Mouse (Mus musculus): Measurements from ENCODE around the gene Sycp2l. TPM values are rescaled to one million over a fixed set of nuclear protein-coding genes. Genes with fewer than 3 reads are reported as not detected.

Sycp2l gene
- polyA plus RNA-seq, 1 experiment from 2014 or later: not detected

- no peak overlapping the region for H3K4me3 ChIP-seq
- 79% methylated on average over 10 of the region's 10 CpGs for WGBS
- no peaks in the 10 kb centered on the region for H3K9me3 ChIP-seq
- no peaks in the 10 kb centered on the region for H3K36me3 ChIP-seq
- peaks cover 12% of the 10 kb centered on the region; the same call in 1 of the 2 replicates for H3K27me3 ChIP-seq
- H3K27ac ChIP-seq: no peak overlapping the region
- no peak overlapping the region for H3K4me2 ChIP-seq (replicated peaks)
- no peak overlapping the region for H3K9ac ChIP-seq
- H3K4me1 ChIP-seq: no peaks in the 10 kb centered on the region
- ATAC-seq (ENCODE audit: low FRiP score, low read depth): no peak
Measured at GRCm38 (mm10) chr13:41094160-41094559, 19.9 kb upstream of the Sycp2l start.

- no peak overlapping the region for H3K4me2 ChIP-seq (replicated peaks)
- WGBS: 75% methylated on average over 16 of the region's 16 CpGs
Measured at GRCm38 (mm10) chr13:41097324-41098058, 16.6 kb upstream of the Sycp2l start.

GRCm38 (mm10) chr13:41098325-41098724 lies 15.8 kb upstream of the Sycp2l start:
- no peak overlapping the region for H3K27ac ChIP-seq
- H3K27me3 ChIP-seq: no peaks in the 10 kb centered on the region
- H3K36me3 ChIP-seq: no peaks in the 10 kb centered on the region
- no peak overlapping the region for H3K9ac ChIP-seq
- no peak overlapping the region for H3K4me2 ChIP-seq (replicated peaks)
- ATAC-seq (ENCODE audit: low FRiP score, low read depth): no peak
- no peaks in the 10 kb centered on the region for H3K4me1 ChIP-seq
- H3K9me3 ChIP-seq: no peaks in the 10 kb centered on the region
- H3K4me3 ChIP-seq: no peak overlapping the region
- WGBS: 90% methylated on average over 15 of the region's 15 CpGs

More at GRCm38 (mm10) chr13:41097324-41098058, 16.6 kb upstream of the Sycp2l start:
- no peak for ATAC-seq (ENCODE audit: low FRiP score, low read depth)
- no peaks in the 10 kb centered on the region for H3K4me1 ChIP-seq
- no peaks in the 10 kb centered on the region for H3K36me3 ChIP-seq
- no peaks in the 10 kb centered on the region for H3K9me3 ChIP-seq
- no peak overlapping the region for H3K27ac ChIP-seq
- H3K9ac ChIP-seq: no peak overlapping the region
- no peak overlapping the region for H3K4me3 ChIP-seq
- no peaks in the 10 kb centered on the region for H3K27me3 ChIP-seq

GRCm38 (mm10) chr13:41100031-41100430 lies 14.1 kb upstream of the Sycp2l start:
- Histone ChIP-seq H3K27ac (no peak overlapping the region), H3K36me3 (no peaks in the 10 kb centered on the region), H3K4me3 (no peak overlapping the region), H3K4me1 (no peaks in the 10 kb centered on the region), H3K27me3 (no peaks in the 10 kb centered on the region), H3K4me2 (replicated peaks) (no peak overlapping the region), H3K9ac (no peak overlapping the region), H3K9me3 (no peaks in the 10 kb centered on the region)
- WGBS: 90% methylated on average over 2 of the region's 2 CpGs
- ATAC-seq (ENCODE audit: low FRiP score, low read depth): no peak

GRCm38 (mm10) chr13:41103841-41104525 lies 10.1 kb upstream of the Sycp2l start:
- no peak for ATAC-seq (ENCODE audit: low FRiP score, low read depth)
- no peak overlapping the region for H3K9ac ChIP-seq
- no peak overlapping the region for H3K4me2 ChIP-seq (replicated peaks)
- H3K27me3 ChIP-seq: no peaks in the 10 kb centered on the region
- H3K4me3 ChIP-seq: no peak overlapping the region
- H3K36me3 ChIP-seq: no peaks in the 10 kb centered on the region
- WGBS: 80% methylated on average over 12 of the region's 12 CpGs
- no peaks in the 10 kb centered on the region for H3K4me1 ChIP-seq
- H3K9me3 ChIP-seq: no peaks in the 10 kb centered on the region
- no peak overlapping the region for H3K27ac ChIP-seq

GRCm38 (mm10) chr13:41105541-41105940 lies 8.6 kb upstream of the Sycp2l start:
- Histone ChIP-seq H3K27ac (no peak overlapping the region), H3K4me1 (no peaks in the 10 kb centered on the region), H3K9ac (no peak overlapping the region), H3K36me3 (no peaks in the 10 kb centered on the region), H3K4me2 (replicated peaks) (no peak overlapping the region), H3K9me3 (no peaks in the 10 kb centered on the region), H3K27me3 (peaks cover 9% of the 10 kb centered on the region), H3K4me3 (no peak overlapping the region)
- ATAC-seq (ENCODE audit: low FRiP score, low read depth): no peak
- 91% methylated on average over 13 of the region's 13 CpGs for WGBS

GRCm38 (mm10) chr13:41110935-41111334 lies 3.2 kb upstream of the Sycp2l start, which contains the start of gene Gcm2:
Gcm2 (minus strand) TSS chr13:41111035.
- Histone ChIP-seq H3K27ac (no peak within 1 kb of the TSS), H3K9ac (no peak within 1 kb of the TSS), H3K27me3 (peaks cover 52% of the 10 kb centered on the region), H3K9me3 (no peaks in the 10 kb centered on the region), H3K36me3 (no peaks in the 10 kb centered on the region), H3K4me3 (no peak within 1 kb of the TSS), H3K4me2 (replicated peaks) (no peak within 1 kb of the TSS), H3K4me1 (no peaks in the 10 kb centered on the region)
- ATAC-seq (ENCODE audit: low FRiP score, low read depth): no peak
- 82% methylated on average over 3 of the region's 3 CpGs for WGBS

- peaks cover 20% of the 10 kb centered on the region for H3K27me3 ChIP-seq
- 0 out of 2 replicates have a peak, but pooled peaks cover 6% of the 10 kb centered on the region for H3K4me1 ChIP-seq
- no peak overlapping the region for H3K4me3 ChIP-seq
- no peak overlapping the region for H3K9ac ChIP-seq
- no peaks in the 10 kb centered on the region for H3K36me3 ChIP-seq
- 0 out of 2 replicates have a peak overlapping the region, but pooled peaks have one; percentile 3 for H3K4me2 ChIP-seq (replicated peaks)
- 17% methylated on average over 9 of the region's 9 CpGs for WGBS
- no peak overlapping the region for H3K27ac ChIP-seq
- ATAC-seq (ENCODE audit: low FRiP score, low read depth): no peak
- no peaks in the 10 kb centered on the region for H3K9me3 ChIP-seq
Measured at GRCm38 (mm10) chr13:41119152-41119945, 5.2 kb downstream of the Sycp2l start.

GRCm38 (mm10) chr13:41123666-41124225 lies 9.6 kb downstream of the Sycp2l start:
- Histone ChIP-seq H3K9me3 (no peaks in the 10 kb centered on the region), H3K4me3 (no peak overlapping the region), H3K27ac (no peak overlapping the region), H3K36me3 (no peaks in the 10 kb centered on the region), H3K4me1 (0 out of 2 replicates have a peak, but pooled peaks cover 6% of the 10 kb centered on the region), H3K27me3 (no peaks in the 10 kb centered on the region), H3K9ac (no peak overlapping the region), H3K4me2 (replicated peaks) (no peak overlapping the region)
- no peak for ATAC-seq (ENCODE audit: low FRiP score, low read depth)
- WGBS: 73% methylated on average over 6 of the region's 6 CpGs

- Histone ChIP-seq H3K27ac (no peak overlapping the region), H3K4me1 (no peaks in the 10 kb centered on the region), H3K9ac (no peak overlapping the region), H3K27me3 (no peaks in the 10 kb centered on the region), H3K4me2 (replicated peaks) (no peak overlapping the region), H3K4me3 (no peak overlapping the region), H3K36me3 (no peaks in the 10 kb centered on the region), H3K9me3 (no peaks in the 10 kb centered on the region)
- WGBS: 80% methylated on average over 8 of the region's 8 CpGs
- ATAC-seq (ENCODE audit: low FRiP score, low read depth): no peak
Measured at GRCm38 (mm10) chr13:41128326-41128725, 14.2 kb downstream of the Sycp2l start.

GRCm38 (mm10) chr13:41129061-41129460 lies 15.0 kb downstream of the Sycp2l start:
- Histone ChIP-seq H3K36me3 (no peaks in the 10 kb centered on the region), H3K27ac (no peak overlapping the region), H3K27me3 (no peaks in the 10 kb centered on the region), H3K4me2 (replicated peaks) (no peak overlapping the region), H3K4me3 (no peak overlapping the region), H3K9me3 (no peaks in the 10 kb centered on the region), H3K4me1 (no peaks in the 10 kb centered on the region), H3K9ac (no peak overlapping the region)
- 87% methylated on average over 8 of the region's 8 CpGs for WGBS
- ATAC-seq (ENCODE audit: low FRiP score, low read depth): no peak

- no peak overlapping the region for H3K9ac ChIP-seq
- no peaks in the 10 kb centered on the region for H3K4me1 ChIP-seq
- ATAC-seq (ENCODE audit: low FRiP score, low read depth): no peak
- H3K9me3 ChIP-seq: no peaks in the 10 kb centered on the region
- H3K36me3 ChIP-seq: no peaks in the 10 kb centered on the region
- H3K4me2 ChIP-seq (replicated peaks): no peak overlapping the region
- WGBS: 9% methylated on average over 6 of the region's 6 CpGs
- no peaks in the 10 kb centered on the region for H3K27me3 ChIP-seq
- no peak overlapping the region for H3K4me3 ChIP-seq
- H3K27ac ChIP-seq: no peak overlapping the region
Measured at GRCm38 (mm10) chr13:41134901-41135300, 20.8 kb downstream of the Sycp2l start.

Data from limb, embryonic 13.5 days (tissue).